Mouse (Mus musculus) heart, embryonic 13.5 days (tissue): ENCODE data around the gene Gga1. TPM values are rescaled to one million over a fixed set of nuclear protein-coding genes. Genes with fewer than 3 reads are reported as not detected.

Experiments used
- ATAC-seq: fragments of 200-750 bp; cut with Nextera tagmentation; 2 replicates; pipeline ENCODE4 v1.8.0; 2017; ENCODE audit warnings: moderate TSS enrichment; ENCODE audit not compliant: insufficient number of reproducible peaks, low FRiP score, low TSS enrichment; ENCODE audit errors: extremely low read depth
- H3K27ac ChIP-seq: fragments of 300-500 bp; sonication (generic); replicated peaks from 2 replicates; pipeline ENCODE4 v1.5.1; 2015; ENCODE audit warnings: moderate library complexity, mild to moderate bottlenecking, inconsistent platforms
- H3K27me3 ChIP-seq: fragments of 300-500 bp; sonication (generic); replicated peaks from 2 replicates; pipeline ENCODE4 v1.6.1; 2015; ENCODE audit warnings: mild to moderate bottlenecking, inconsistent platforms
- H3K36me3 ChIP-seq: fragments of 300-500 bp; sonication (generic); 2 replicates; pipeline ENCODE4 v1.6.1; 2015; ENCODE audit warnings: mild to moderate bottlenecking, inconsistent platforms
- H3K4me1 ChIP-seq: fragments of 300-500 bp; sonication (generic); 2 replicates; pipeline ENCODE4 v1.6.1; 2015; ENCODE audit warnings: inconsistent platforms
- H3K4me2 ChIP-seq: fragments of 300-500 bp; sonication (generic); 2 replicates; pipeline ENCODE4 v1.6.1; 2015; ENCODE audit warnings: inconsistent platforms, mild to moderate bottlenecking, moderate library complexity
- H3K4me3 ChIP-seq: fragments of 300-500 bp; sonication (generic); 2 replicates; pipeline ENCODE4 v1.5.1; 2015; ENCODE audit warnings: moderate library complexity, mild to moderate bottlenecking, inconsistent platforms
- H3K9ac ChIP-seq: fragments of 300-500 bp; sonication (generic); 2 replicates; pipeline ENCODE4 v1.6.1; 2015; ENCODE audit warnings: inconsistent platforms, mild to moderate bottlenecking, moderate library complexity
- H3K9me3 ChIP-seq: fragments of 300-500 bp; sonication (generic); 2 replicates; pipeline ENCODE4 v1.6.1; 2016; ENCODE audit warnings: inconsistent platforms
- WGBS: fragments of 180-500 bp; shearing (Covaris S2); methylation state at CpG from one replicate; pipeline ENCODE4 v1.1.7; 2015; ENCODE audit warnings: mixed read lengths; 5-methylcytosine and 5-hydroxymethylcytosine counted together
- polyA plus RNA-seq: library from polyadenylated mRNA; unstranded; fragments of >200 nt; fragmentation: Nextera tagmentation; extraction: Ambion mirVana; gene quantifications from 2 replicates; pipeline ENCODE4 v1.2.1, GENCODE M21; 2015

Gga1 gene
- 44.3 and 46.2 TPM in 2 replicates for polyA plus RNA-seq

DNA sequence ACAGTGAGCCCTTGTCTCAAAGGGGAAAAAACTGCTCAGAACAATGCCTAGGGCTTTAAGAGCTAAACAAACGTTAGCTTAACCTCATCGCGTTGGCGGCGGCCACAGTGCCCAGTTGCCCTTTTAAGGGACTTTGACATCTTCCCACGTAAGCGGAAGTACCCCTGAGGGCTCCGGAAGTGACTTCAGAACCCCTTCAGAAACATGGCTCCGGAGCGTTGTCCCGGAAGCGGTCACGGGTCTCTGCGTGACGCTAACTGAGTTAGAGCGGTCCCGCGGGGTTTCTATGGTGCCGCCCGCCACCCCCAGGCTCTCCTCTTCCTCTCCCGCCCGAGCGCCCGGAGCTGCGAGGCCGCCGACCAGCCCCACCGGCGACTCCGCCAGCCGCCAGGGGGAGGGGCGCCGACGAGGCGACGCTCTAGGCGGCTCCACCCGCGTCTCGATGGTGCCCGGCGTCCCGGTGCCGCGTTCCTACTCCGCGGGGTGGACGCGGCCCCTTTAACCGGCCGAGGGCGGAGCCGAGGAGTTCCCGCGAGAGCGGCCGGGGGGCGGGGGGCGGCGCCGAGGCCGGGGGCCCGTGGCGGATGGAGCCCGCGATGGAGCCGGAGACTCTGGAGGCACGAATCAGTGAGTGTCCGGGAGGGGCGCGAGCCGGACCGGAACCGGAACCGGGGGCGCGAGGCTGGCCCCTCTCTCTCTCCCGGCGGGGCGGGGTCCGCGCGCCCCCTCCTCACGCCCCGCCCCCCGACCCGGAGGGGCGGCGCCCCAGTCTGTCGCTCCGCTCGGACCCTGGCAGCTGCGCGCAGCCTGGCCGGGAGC is at the start of gene Gga1:
TSS of gene Gga1 (plus strand) at position 200 of the 819 bp plus-strand sequence.
- Histone ChIP-seq H3K9me3 (no peaks in the 10 kb centered on the region), H3K4me2 (peak within 1 kb of the TSS; percentile 78), H3K36me3 (peaks cover 25% of the 10 kb centered on the region), H3K27ac (peak within 1 kb of the TSS; percentile 99), H3K4me1 (peaks cover 48% of the 10 kb centered on the region), H3K27me3 (no peaks in the 10 kb centered on the region), H3K9ac (peak within 1 kb of the TSS; percentile 98), H3K4me3 (peak within 1 kb of the TSS; percentile 71)
- ATAC-seq, result peak; percentile 88
- under 1% methylated on average over 84 of the region's 95 CpGs for WGBS

DNA sequence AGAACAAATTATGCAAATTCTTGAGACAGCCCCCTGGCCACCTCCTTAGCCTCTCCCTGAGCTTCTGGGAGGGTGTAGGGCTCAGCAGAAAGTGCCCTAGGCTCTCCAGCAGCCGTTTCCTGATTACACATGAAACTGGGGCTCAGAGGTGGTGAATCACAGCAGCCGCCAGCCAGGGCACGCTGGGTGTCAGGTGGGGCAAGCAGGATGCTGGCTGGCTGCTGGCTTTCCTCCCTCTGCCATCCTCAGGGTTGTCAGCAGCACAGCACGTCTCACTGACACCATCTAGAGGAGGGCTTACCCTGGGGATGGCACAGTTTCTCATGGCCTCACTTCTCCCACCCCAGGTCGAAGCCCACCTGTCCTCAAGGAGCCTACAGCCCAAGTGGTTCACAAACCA is 48.7 kb upstream of the Gga1 start:
- Histone ChIP-seq H3K4me3 (no peak overlapping the region), H3K27me3 (peaks cover 15% of the 10 kb centered on the region; the same call in 1 of the 2 replicates), H3K9ac (no peak overlapping the region), H3K9me3 (no peaks in the 10 kb centered on the region), H3K27ac (no peak overlapping the region), H3K4me2 (no peak overlapping the region), H3K36me3 (no peaks in the 10 kb centered on the region), H3K4me1 (peaks cover 37% of the 10 kb centered on the region)
- ATAC-seq, result no peak
- 14% methylated on average over 5 of the region's 5 CpGs for WGBS

DNA sequence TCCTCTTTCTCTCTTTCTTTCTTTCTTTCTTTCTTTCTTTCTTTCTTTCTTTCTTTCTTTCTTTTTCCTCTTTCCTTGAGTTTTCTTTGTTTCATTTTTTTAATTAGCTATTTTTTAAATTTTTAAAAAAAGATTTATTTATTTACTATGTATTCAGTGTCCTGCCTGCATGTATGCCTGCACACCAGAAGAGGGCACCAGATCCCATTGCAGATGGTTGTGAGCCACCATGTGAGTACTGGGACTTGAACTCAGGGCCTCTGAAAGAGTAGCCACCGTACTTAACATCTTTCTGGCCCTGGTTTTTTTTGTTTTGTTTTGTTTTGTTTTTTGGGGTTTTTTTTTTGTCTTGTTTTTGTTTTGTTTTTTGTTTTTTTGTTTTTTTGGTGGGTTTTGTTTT is 47.4 kb upstream of the Gga1 start:
- peaks cover 15% of the 10 kb centered on the region; the same call in 1 of the 2 replicates for H3K27me3 ChIP-seq
- peaks cover 51% of the 10 kb centered on the region for H3K4me1 ChIP-seq
- no peak overlapping the region for H3K4me3 ChIP-seq
- H3K9ac ChIP-seq, result no peak overlapping the region
- no peaks in the 10 kb centered on the region for H3K36me3 ChIP-seq
- WGBS, result 84% methylated on average over 1 of the region's 1 CpGs
- H3K27ac ChIP-seq, result no peak overlapping the region
- no peaks in the 10 kb centered on the region for H3K9me3 ChIP-seq
- no peak overlapping the region for H3K4me2 ChIP-seq
- no peak for ATAC-seq

DNA sequence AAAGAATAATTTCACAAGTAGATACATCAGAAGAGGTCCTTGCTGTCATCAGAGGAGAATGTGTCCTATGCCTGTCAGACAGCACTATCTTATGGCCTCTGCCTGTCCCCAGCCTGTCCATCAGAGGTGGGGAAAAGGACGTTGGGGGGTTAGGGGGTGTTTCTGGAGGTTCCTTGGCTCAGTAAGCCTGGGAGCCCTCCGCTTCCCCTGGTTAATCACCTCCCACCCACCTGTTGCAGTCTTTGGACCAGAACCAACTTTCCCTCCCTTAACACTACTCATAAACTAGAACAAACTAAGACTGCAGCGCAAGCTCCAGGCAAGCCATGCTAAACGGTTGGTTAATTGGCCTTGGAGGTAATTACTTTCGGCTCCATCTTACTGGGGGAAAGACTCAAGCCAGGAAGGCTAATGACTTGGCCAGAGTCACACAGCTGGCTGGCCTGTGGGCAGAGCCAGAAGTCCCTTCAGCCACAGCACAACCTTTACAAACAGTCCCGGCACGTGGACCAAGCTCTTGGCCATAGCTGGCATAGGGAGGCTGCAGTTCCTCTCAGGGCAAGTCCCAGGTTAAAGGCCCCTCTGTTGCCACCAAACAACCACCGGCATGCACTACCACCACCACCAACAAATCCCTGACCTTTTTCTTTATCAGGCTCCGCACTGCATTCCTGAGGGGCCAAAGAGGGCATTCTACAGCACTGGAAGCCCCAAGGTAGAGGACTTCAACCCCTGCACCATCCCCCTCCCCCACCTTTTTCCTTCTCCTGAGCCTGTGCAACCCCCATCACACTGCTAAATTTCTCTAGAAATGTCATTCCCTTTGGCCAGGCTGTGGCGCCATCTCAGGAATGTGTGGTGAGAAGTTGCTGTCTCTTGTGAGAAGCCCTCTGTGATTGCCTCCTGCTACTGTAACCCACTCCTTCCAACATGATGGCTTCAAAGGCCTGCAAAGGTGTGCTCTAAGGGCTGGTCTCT is 46.0 kb upstream of the Gga1 start:
- Histone ChIP-seq H3K9ac (no peak overlapping the region), H3K9me3 (no peaks in the 10 kb centered on the region), H3K27me3 (peaks cover 9% of the 10 kb centered on the region; the same call in 1 of the 2 replicates), H3K4me2 (no peak overlapping the region), H3K4me3 (no peak overlapping the region), H3K36me3 (no peaks in the 10 kb centered on the region), H3K27ac (peak overlapping the region; percentile 95; the same call in 1 of the 2 replicates), H3K4me1 (peaks cover 64% of the 10 kb centered on the region)
- 53% methylated on average over 10 of the region's 10 CpGs for whole genome bisulfite sequencing
- ATAC-seq, result no peak

DNA sequence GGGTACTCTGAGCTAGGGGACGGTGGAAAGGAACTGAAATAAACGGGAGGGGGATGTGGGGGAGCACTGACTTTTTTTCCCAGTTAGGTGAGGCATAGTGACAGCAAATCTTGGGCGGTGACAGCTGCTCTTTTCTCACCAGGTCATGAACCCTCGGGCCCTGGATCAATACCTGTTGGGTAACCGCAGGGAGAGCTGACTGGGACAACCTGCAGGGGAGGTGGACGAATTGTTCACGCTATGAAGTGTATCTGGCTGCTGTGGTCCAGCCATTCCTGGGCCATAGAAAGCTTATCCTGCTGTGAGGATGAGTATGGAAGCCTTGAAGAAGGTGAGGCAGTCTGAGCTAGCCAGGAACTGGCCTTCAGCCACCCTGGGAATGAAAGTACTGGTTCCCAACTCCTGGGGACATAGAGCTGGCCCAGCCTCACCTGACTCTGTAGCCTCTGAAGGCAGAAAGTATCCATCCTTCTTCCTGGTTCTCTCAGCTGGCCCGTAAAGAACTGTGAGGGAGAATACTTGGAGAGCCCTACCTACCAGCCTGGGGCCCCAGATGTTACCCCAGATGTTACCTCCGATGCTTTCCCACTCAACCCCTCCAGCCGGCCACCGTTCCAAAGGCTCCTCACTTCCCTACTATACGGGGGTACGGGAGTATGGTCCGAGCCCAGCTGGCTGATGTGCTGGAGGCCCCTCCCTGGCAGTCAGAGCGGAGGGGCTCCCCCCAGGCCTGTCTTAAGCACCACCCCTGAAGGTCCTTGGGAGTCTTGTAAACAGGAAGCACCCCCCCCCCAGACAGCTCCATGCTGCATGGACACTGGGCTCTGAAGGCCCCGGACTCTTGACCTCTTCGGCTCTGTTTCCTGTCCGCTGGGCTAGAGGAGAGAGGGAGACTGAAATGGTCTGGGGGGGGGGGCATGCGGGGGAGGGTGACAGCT is 45.0 kb upstream of the Gga1 start:
- H3K9me3 ChIP-seq, result no peaks in the 10 kb centered on the region
- peaks cover 8% of the 10 kb centered on the region; the same call in 1 of the 2 replicates for H3K27me3 ChIP-seq
- H3K4me3 ChIP-seq, result 0 out of 2 replicates have a peak overlapping the region, but pooled peaks have one; percentile 2
- H3K36me3 ChIP-seq, result no peaks in the 10 kb centered on the region
- ATAC-seq, result peak; percentile 29; the same call in 1 of the 2 replicates
- H3K9ac ChIP-seq, result peak overlapping the region; percentile 70
- 40% methylated on average over 19 of the region's 19 CpGs for WGBS
- H3K4me2 ChIP-seq, result peak overlapping the region; percentile 33
- H3K27ac ChIP-seq, result peak overlapping the region; percentile 95
- H3K4me1 ChIP-seq, result peaks cover 67% of the 10 kb centered on the region

DNA sequence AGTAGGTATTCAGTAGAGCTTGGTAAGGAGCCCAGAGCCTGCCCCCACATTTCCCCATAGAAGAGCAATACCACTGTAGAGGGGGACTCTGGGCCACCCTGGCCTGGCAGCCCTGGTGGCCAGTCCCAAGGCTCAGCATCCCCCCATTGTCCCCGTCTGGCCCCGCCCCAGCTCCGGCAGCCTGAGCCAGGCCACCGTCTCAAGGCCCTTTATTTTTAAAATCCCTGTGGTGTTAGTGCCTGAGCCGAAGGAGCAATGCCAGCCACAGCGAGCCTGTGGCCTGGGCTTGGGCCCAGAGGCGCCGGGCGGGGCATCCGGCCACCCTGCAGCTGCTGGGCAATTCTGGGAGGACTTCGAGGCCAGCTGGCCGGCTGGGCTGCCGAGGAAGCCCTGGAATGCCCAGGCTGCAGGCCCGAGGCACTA is 44.3 kb upstream of the Gga1 start:
- 0 out of 2 replicates have a peak, but pooled peaks cover under 1% of the 10 kb centered on the region for H3K27me3 ChIP-seq
- peak overlapping the region; percentile 33 for H3K4me2 ChIP-seq
- no peak overlapping the region for H3K4me3 ChIP-seq
- no peak; the same call in 1 of the 2 replicates for ATAC-seq
- WGBS, result 18% methylated on average over 14 of the region's 14 CpGs
- no peaks in the 10 kb centered on the region for H3K9me3 ChIP-seq
- H3K36me3 ChIP-seq, result no peaks in the 10 kb centered on the region
- H3K9ac ChIP-seq, result peak overlapping the region; percentile 70
- H3K4me1 ChIP-seq, result peaks cover 67% of the 10 kb centered on the region
- peak overlapping the region; percentile 95 for H3K27ac ChIP-seq

DNA sequence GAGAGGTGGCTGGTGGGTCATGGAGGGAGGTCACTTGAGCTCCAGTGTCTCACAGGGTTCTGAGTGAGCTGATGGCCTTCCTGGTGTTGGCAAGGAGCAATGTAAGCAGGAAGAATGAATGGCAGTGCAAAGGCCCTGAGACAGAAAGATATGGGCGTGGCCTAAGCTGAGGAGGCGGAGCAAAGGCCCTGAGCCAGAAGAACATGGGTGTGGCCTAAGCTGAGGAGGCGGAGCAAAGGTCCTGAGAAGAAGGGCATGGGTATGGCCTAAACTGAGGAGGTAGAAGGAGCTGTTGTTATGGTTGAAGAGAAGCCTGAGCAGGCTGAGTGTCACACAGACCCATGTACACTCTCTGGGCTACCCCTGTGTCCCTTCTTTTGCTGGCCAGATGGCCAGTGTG is 43.4 kb upstream of the Gga1 start:
- Histone ChIP-seq H3K9ac (no peak overlapping the region), H3K36me3 (no peaks in the 10 kb centered on the region), H3K27me3 (no peaks in the 10 kb centered on the region), H3K4me3 (no peak overlapping the region), H3K27ac (peak overlapping the region; percentile 95), H3K4me2 (no peak overlapping the region), H3K9me3 (no peaks in the 10 kb centered on the region), H3K4me1 (peaks cover 60% of the 10 kb centered on the region)
- 90% methylated on average over 3 of the region's 3 CpGs for WGBS
- ATAC-seq, result no peak; the same call in 1 of the 2 replicates

DNA sequence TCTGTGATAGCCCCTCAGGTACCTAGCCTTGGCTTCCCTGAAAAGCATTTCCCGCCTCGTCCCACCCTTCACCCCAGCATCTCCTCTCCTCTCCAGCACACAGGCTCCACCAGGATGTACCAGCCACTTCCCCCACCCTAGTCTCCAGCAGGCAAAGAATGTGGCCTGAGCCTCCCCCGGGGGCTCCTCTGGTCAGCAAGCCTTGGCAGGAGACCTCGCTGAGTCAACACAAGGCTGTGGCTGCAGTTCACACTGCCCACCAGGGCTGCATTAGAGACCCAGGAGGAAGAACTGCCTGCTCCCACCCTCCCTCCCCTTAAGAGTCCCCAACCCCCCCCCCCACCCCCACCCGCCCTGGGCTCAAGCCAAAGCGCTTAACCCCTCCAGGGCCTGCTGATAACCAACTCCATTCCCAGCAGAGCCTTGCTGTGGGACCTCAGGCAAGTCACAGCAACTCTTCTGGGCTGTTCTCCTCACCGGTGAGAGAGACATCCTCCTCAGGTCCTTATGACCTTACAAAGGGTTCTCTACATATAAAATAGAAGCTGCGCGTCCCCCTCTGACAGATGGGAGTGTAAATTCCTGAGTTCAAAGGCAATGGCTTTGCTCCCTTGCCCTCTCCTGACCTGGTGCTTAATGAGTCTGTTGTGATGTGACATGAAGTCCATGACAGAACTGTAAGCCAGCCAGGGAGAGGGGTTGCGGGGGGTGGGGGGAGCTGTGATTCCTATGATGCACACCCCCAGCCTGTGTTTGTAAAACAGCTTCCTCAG is 42.6 kb upstream of the Gga1 start:
- Histone ChIP-seq H3K4me3 (no peak overlapping the region), H3K27ac (peak overlapping the region; percentile 95), H3K36me3 (no peaks in the 10 kb centered on the region), H3K4me2 (no peak overlapping the region), H3K9ac (0 out of 2 replicates have a peak overlapping the region, but pooled peaks have one; percentile 33), H3K4me1 (peaks cover 59% of the 10 kb centered on the region), H3K27me3 (no peaks in the 10 kb centered on the region), H3K9me3 (no peaks in the 10 kb centered on the region)
- ATAC-seq, result 0 out of 2 replicates have a peak, but pooled peaks have one; percentile 24
- WGBS, result 21% methylated on average over 10 of the region's 10 CpGs

DNA sequence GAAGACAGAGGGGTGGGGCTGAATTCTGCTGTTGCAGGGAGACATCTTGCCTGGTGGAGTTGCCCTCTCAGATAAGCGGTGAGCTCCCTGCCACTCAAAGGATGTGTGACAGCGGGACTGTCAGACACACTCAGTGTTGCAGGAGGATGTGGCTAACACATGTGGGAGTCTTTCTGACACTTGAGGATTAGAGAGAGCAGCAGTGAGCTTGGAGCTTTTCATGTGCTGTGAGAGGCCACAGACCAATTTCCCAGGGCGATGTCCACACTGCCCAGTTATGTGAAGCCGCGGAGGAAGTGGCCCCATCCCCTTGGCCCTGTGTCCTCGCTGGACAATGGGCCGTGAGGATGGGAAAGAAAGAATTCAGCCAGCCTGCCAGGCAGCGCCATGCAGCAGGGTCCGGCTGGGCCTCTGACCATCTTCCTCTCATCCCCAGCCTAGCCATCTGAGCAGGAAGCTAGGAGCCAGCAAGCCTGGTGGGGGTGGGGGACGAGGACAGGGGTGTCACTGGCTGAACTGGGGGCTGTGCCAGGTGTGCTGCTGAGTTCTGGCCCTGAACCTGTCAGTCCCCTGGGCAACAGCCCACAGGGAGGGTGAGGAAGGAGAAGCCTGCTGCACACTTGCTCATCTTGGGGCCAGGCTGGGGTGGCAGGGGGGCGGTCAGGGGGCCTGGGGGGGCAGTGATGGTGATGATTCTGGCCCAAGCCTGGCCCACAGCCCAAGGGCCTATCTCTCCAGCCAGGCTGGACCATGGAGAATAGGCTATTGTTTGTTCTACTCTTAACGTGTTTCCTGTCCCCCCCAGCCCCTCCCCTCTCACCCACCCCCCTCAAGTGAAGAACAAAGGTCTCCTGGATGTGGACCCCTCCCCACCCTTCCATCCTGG is 41.5 kb upstream of the Gga1 start:
- 10% methylated on average over 11 of the region's 12 CpGs for WGBS
- Histone ChIP-seq H3K36me3 (no peaks in the 10 kb centered on the region), H3K27me3 (0 out of 2 replicates have a peak, but pooled peaks cover 3% of the 10 kb centered on the region), H3K9me3 (no peaks in the 10 kb centered on the region), H3K4me2 (peak overlapping the region; percentile 16; the same call in 1 of the 2 replicates), H3K4me1 (peaks cover 69% of the 10 kb centered on the region), H3K9ac (peak overlapping the region; percentile 63), H3K4me3 (no peak overlapping the region), H3K27ac (peak overlapping the region; percentile 95)
- ATAC-seq, result 0 out of 2 replicates have a peak, but pooled peaks have one; percentile 6
